Mouse (Mus musculus) fat pad, adult 2 months (tissue): ENCODE results near the gene Cenpx.

Experiments
- DNase-seq: peaks from one replicate; pipeline ENCODE4 v3.0.0-alpha.2; 2011; ENCODE audit warnings: low read depth, low spot score; ENCODE audit errors: extremely low read depth

Gene Cenpx

DNA sequence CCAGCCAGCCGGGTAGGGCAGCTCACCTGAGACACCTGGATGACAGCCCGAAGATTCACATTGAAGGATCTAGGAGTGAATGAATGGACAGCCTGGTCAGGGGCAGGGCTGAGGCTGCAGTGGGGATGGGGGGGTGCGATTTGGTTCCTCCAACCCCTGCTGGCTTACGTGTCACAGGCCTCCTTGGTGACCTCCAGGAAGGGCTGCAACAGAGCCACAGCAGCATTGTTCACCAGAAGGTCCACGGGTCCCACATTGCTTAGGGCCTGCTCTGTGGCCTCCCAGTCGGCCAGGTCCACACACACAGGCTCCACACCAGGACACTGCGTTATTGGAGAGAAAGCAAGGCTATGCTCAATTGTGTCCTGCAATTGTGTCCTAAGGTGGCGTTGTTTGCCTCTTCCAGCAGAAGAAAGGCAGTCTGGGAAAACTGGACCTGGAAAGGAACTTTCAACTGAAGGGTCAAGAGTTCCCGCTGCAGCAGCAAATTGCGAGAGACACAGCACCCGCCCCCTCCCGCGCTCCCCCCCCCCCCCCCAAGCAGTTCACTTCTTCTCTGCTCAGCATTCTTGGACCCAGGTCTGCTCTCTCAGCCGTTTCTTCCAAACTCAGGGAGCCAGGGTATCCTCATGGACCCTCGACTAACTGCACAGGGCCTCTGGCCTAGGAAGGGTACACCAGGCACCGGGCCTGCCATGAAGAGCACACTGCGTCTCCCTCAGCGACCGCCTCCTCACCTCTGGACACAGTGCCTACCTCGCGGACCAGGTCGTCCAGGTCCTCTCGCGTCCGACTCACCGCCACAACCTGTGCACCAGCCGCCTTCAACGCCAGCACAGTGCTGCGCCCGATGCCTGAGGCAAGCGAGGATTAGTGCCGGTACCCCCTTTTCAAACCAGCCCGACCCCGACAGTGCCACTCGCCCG lies 13.0 kb upstream of the Cenpx start:
- DNase-seq, result no peak

DNA sequence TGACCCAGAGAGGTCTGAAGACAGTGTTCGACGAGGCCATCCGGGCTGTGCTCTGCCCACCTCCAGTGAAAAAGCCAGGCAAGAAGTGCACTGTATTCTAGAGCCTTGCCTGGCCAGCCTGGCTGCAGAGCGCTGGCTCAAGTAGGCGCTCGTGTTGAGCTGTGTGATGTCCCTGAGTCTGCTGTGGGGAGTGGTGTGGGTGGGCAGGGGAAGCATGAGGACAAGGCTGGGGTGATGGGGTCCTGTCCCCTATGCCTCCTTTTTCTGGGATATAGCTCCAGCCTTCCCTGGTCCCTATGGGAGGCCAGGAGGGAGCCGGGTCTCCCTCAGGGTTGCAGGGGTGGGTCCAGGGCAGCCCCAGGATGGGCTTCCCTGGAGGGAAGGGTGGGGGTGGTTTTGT lies 10.0 kb upstream of the Cenpx start:
- DNase-seq, result no peak

DNA sequence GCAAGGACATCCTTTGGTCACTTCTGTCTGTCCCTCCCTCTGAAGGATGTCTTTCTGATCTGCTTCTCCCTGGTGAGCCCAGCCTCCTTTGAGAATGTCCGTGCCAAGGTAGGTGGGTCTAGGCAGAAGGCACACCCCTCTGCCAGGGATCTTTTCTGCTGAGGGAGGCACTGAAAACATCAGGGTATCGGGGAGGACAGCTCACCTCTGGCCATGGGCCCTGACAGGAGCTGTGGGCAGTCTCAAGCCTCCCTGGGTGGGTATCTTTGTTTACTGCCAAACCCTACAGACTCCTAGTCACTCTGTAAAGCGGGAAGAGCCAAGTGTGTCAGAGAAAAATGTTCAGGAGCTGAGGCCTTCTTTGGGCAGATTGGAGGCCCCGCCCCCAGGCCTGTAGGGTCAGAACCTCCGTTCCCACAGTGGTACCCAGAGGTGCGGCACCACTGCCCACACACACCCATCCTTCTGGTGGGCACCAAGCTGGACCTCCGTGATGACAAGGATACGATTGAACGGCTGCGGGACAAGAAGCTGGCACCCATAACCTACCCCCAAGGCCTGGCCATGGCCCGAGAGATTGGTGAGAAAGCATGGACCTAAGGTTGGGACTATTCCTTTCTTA lies 9.3 kb upstream of the Cenpx start:
- DNase-seq, result no peak

DNA sequence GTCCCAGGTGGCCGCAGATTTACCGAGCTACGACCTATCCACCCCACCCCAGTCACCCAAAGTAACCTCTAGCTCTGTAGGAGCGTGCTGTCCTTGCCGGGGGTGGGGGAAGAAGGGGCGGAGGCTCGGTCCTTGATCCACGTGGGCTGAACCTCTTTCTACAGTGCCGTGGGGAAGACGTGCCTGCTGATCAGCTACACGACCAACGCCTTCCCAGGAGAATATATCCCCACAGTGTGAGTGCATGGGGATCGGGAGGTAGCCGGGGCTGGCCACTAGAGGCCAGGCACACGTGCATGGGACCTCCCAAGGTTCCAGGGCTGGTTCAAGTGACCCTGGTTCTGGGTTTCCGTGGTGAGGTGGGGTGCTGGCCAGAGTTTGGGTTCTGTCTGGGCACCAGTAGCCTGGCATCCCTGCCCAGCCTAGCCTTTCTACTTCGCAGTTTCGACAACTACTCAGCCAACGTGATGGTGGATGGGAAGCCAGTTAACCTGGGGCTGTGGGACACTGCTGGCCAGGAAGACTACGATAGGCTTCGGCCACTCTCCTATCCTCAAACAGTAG lies 8.6 kb upstream of the Cenpx start:
- no peak for DNase-seq

DNA sequence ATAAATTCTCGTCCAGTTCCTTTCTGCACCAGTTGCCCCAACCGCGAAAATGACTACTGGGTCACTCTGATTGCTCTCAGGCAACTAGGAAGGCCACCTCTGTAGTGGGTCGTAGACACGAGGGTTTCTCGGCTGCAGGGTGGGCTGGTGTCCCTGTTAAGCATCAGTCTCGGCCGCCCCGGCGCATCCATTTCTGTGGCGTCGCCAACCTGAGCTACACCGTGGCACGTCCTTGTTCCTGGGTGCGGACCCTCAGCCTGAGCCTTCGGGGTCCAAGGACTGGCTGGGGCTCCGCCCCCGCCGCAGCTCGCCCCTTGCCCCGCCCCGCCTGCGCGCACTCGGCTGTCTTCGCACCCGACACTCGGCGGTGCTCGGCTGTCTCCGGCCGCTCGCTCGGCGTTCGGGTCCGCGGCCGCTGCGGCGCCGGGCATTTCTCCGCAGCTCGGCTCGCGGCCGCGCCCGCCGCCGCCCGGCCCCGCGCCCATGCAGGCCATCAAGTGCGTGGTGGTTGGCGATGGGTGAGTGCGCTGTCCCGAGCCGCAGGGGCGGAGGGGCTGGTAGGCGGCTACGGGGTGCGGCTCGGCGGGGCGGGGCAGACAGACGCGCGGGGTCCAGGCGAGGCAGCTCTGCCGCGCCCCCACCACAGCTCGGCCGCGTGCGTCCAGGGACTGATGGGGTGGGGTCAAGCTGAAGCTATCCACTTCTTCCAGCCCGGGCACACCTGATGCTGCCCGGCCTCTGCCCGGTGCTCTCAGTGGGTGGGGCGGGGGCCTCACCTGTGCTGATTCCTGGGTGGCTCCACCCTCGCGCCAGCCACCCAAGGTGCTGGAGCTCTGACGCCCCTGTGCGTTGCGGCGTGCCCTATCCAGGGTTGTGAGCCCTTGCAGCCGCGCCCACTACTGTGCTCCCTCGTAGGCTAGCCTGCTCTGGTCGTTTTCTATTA lies 7.9 kb upstream of the Cenpx start, which contains the start of gene Rac3:
Gene Rac3, plus strand, starts transcription at position 347 of the 943 bp plus-strand sequence.
- DNase-seq, result no peak

DNA sequence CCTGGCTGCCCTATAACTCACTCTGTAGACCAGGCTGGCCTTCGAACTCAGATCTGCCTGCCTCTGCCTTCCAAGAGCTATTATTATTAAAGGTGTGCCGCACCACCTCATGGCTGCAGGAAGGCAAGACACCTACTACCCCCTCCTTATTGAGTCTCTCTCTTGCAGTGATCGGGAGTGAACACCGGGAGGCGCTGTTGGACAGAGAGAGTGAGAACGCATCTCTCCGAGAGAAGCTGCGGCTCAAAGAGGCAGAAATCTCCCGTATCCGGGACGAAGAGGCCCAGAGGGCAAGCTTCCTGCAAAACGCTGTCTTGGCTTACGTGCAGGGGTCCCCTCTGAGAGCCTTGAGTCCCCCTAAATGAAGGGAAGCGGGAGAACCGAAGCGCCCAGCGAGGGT lies 6.9 kb upstream of the Cenpx start:
- no peak for DNase-seq

DNA sequence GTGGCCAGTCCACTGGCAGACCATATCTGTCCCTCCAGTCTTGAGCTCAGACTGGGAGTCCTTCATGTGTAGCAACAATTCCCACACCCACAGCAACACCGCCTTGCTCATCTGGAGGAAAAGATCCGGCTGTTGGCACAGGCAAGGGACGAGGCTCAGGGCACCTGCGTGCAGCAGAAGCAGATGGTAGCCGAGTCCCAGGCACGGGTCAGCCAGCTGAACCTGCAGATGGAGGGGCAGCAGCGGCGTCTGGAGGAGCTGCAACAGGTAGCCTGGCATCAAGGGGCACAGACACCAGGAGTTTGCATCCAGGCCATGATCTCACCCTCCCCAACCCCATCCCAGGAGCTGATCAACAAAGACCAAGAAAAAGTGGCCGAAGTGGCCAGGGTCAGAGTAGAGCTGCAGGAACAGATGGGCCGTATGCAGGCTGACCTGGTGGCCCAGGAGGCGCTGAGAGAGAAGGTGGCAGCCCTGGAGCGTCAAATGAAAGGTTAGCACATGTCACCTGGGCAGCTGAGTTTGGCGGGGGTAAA lies 6.4 kb upstream of the Cenpx start:
- DNase-seq, result no peak

DNA sequence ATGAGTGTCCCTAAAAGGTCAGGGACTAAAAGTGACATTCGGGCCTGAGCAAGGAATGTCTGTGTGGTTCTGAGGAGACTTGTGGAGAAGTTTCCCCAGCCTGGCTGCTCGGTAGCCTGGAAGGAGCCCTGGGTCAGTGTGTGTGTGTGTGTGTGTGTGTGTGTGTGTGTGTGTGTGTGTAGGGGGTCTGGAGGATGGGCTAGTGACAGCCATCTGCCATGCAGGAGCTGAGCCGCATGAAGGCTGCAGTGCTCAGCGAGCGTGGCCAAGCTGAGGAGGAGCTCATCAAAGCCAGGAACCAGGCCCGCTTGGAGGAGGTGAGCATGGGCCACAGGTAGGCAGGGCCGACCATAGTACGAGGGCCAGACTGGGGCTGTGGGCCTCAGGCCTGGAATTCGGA lies 5.7 kb upstream of the Cenpx start:
- DNase-seq, result no peak

DNA sequence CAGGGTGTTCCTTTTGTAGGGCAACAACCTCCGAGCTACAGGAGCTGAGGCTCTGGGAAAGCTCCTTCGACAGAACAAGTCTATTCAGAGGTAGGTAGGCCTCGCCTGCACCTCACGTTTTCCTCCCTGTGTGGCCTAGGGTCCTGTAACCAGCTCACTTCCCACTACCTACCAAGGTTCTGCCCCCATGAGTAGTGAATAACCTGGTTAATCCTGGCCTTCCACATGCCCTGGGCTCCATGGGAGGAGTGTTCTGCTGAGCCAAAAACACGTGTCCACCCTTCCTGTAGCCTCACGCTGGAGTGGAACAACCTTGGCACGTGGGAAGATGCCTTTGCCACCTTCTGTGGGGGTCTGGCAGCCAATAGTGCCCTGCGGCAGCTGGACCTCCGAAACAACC lies 1.6 kb upstream of the Cenpx start:
- no peak for DNase-seq

DNA sequence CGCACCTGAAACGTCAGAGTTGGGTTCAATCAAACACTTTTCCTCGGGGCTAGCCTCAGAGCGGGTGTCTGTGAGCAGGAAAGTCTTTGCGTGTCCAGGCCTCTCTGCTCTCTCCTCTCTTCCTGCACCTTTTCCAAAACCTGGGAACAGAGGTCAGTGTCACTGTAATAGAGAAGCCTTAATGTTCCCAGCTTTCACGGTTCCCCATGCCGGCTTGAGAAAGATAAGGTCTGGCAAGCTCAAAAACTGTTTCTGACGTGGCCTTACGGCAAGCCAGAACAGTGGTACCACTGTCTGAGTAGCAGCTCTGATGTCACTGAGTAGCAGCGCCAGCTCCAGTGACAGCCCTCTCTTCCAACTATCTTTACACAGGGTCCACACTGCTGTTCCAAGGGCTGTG lies 1.0 kb upstream of the Cenpx start:
- DNase-seq, result no peak

DNA sequence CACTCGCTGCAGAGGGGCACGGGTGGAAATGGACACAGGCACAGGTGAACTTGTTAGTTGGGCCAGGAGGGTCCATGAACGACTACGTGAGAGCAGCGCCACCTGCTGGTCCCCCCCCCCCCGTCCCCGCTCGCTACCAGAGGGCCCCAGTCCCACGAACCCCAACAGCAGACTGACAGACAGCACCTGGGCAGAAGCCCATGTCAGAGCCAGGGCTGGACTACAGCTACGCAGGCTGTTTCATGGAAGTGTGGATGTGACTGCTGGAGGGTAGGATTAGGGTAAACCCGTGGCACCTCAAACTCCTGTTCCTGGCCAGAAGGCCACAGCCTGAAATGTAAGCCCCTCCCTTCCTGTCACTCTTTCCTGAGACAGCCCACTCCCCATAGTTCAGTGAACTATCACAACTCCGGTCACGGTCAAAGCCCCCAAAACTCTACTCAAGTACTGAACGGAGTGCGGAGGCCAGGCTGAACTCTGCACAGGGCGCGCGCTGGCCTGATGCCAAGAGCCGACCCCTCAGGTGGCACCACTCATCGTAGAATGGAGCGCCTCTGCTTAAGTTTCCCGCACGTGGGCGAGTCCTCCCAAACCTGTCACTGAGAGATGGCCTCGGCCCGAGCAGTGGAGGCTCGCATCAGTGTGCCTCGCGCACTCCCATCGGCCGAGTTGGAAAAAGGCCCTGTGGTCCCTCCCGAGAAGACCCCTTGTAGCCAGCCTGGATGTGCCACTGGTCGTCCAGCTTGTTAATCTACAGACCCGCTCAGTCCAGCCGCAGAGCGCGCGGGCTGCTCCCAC lies 568 bp downstream of the Cenpx start:
- no peak for DNase-seq

DNA sequence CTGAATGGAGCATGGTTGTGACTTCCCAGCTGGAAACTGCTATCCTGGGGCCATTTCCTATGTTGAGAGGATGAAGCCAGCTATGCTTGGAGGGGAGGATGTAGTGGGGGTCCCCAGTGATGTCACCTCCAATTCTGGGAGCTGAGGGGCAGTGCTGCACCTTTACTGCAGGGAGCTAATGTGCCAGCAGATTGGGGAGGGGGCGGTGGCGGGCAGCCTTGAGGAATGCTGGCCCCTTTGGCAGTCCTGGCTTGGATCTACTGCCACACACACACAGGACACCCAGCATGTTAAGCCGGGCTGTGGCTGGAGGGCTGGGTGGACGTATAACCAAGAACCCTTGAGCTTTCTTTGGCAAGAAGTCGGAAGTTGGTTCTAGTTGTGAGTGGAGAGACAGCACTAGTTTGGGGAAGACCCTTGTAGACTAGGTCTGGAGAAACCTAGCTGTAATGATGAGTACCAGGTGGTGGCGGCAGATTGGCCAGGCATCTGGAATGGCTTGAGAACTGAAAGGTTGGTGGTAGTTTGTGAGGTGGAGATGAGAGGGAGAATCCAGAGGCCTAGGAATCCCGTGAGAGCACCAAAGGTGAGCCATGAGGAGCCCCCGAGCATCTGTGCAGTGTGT lies 1.4 kb downstream of the Cenpx start:
- no peak for DNase-seq

DNA sequence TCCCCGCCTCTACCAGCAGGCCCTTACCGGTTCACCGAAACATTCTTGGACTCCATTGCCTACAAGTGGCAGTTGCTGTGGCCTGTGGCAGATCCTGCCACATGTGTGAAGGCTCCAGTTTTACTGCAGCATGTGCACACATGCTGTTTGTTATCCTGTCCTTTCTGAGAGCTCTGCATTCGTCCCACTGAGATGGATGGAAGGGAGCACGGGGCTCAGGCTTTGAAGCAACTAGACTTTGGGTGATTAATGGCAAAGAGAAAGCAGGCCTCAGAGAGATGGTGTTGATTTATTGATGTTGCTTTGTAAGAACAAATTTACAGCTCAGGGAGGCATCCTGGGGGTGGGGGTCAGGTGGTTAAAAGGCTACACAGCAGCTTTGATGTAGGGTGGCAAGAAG lies 2.9 kb downstream of the Cenpx start:
- no peak for DNase-seq

DNA sequence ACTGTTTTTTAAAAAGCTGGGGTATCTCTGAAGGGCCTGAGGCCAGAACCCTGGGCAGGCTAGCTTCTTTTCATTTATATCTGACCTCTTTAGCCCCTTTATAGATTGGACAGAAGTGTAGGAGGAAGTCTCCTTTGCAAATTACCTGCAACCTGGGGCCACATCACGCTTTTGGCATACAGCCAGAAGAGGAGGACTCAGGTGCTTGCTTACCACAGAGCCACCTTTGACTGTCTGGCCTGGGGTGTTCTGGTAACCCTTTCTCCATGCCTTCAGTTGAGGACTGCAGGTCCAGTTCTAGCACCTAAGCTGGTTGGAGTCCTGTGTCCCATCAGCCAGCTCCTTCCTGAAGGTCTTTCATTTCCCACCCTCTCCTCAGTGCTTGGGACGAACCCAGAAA lies 4.0 kb downstream of the Cenpx start:
- no peak for DNase-seq

DNA sequence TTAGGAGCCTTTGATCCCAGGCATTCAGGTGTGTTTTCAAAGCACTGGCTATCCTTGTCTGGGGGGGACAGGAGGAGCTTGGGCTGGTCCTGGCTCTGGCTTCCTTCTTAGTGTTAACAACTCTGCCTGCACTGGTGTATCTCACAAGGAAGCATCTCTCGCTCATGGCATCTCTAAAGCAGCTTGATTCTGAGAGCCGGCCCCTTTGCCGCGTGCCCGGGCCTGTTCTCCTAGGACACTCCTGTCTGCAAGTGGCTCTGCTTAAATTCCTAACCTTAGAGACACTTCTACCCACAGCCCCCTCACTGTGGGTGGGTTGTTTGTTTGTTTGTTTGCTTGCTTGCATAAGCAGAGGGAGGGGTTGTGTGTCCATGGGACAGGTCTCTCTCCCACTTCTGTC lies 5.6 kb downstream of the Cenpx start:
- no peak for DNase-seq

DNA sequence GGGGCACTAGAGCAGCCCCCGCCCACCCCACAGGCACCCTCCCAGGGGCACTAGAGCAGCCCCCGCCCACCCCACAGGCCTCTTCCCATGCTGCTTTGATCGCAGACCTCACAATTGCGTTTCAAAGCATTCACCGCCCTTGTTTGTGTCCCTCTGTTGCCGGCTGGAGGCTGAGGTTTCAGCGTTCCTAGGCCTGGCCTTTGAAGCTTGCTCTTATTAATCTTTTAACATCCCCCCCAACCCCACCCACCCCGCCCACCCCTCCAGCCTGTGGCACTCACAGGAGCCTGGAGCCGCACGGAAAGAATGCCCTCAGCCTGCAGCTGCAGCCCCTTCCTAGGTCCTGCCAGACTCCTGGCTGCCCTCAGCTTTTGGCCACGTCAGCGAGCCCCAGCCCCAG lies 6.3 kb downstream of the Cenpx start:
- DNase-seq, result no peak

DNA sequence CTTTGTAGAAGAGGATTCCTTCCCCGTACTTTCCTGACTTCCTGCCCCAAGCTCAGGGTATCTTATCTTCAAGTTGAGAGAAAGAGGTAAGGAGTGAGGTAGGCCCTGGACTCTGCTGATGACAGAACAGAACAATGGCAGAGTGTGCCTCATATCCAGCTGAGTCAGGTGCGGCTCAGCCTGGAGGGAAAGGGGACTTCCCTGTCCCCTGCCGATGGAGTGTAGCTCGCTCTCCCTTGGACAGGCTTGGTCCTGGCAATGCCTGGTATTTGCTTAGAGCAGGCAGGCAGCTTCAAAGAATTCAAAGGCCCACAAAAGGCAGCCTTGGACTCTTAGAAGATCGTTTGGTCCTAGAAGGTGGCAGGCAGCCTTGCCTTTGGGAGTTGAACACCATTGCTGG lies 7.4 kb downstream of the Cenpx start:
- no peak for DNase-seq

DNA sequence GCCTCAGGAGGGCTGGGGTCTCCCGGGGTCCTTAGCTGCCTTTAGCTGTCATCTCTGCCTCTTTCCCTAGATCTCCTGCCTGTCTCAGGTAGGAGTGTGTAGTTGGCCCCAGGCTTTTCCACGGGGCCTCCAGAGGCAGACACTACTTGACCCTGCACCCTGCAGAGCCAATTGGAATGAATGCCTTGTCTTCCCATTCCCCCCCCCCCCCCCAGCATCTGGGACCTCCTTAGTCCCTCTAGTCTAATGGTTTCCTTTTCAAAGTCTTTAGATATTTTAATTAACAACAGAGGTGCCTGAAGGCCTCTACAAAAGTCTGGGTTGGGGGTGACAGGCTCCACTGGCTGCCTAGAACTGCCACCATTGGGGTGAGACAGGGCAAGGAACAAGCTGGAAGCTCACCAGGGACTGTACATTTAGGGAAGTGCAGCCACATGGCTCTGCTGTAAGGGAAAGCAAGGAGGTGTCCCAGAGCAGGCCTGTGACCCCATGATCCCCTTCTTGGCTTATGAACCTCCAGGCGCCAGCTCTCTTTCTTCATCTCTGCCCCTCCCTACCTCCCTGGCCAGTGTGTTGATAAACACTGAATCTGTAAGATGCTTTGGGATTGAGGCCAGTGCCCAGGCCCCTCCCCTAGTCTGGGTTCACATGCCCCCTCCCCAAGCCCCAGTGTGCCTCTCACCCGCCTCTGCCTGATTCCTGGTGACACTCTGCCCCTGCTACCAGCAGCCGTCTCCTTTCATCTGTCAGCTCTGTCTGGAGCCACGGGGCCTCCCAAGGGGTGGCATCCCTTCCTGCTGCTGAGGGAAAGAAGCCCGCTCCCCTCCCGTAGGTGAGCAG lies 8.8 kb downstream of the Cenpx start:
- no peak for DNase-seq
